Mouse (Mus musculus) heart, embryonic 15.5 days (tissue): ENCODE results near the gene Sipa1l3. TPM values are rescaled to one million over a fixed set of nuclear protein-coding genes. Genes with fewer than 3 reads are reported as not detected.

ENCODE experiments used
- ATAC-seq: fragments of 200-750 bp; cut with Nextera tagmentation; replicated peaks from 2 replicates; pipeline ENCODE4 v1.8.0; 2017; ENCODE audit warnings: low read depth, moderate TSS enrichment; ENCODE audit not compliant: insufficient number of reproducible peaks, insufficient read depth, low FRiP score
- H3K27ac ChIP-seq: fragments of 300-500 bp; sonication (generic); 2 replicates; pipeline ENCODE4 v1.5.1; 2015; ENCODE audit warnings: mild to moderate bottlenecking, inconsistent platforms
- H3K27me3 ChIP-seq: fragments of 300-500 bp; sonication (generic); 2 replicates; pipeline ENCODE4 v1.6.1; 2015; ENCODE audit warnings: inconsistent platforms
- H3K36me3 ChIP-seq: fragments of 300-500 bp; sonication (generic); 2 replicates; pipeline ENCODE4 v1.6.1; 2015; ENCODE audit warnings: mild to moderate bottlenecking, inconsistent platforms
- H3K4me1 ChIP-seq: fragments of 300-500 bp; sonication (generic); replicated peaks from 2 replicates; pipeline ENCODE4 v1.6.1; 2015; ENCODE audit warnings: inconsistent platforms
- H3K4me2 ChIP-seq: fragments of 300-500 bp; sonication (generic); 2 replicates; pipeline ENCODE4 v1.6.1; 2015; ENCODE audit warnings: inconsistent platforms, mild to moderate bottlenecking, moderate library complexity
- H3K4me3 ChIP-seq: fragments of 300-500 bp; sonication (generic); 2 replicates; pipeline ENCODE4 v1.5.1; 2015; ENCODE audit warnings: mild to moderate bottlenecking, inconsistent platforms
- H3K9ac ChIP-seq: fragments of 300-500 bp; sonication (generic); 2 replicates; pipeline ENCODE4 v1.6.1; 2015; ENCODE audit warnings: mild to moderate bottlenecking, inconsistent platforms
- H3K9me3 ChIP-seq: fragments of 300-500 bp; sonication (generic); replicated peaks from 2 replicates; pipeline ENCODE4 v1.6.1; 2016; ENCODE audit warnings: inconsistent platforms
- WGBS: fragments of 180-500 bp; shearing (Covaris S2); methylation state at CpG from one replicate; pipeline ENCODE4 v1.1.7; 2015; ENCODE audit warnings: mixed read lengths; 5-methylcytosine and 5-hydroxymethylcytosine counted together
- polyA plus RNA-seq: library from polyadenylated mRNA; unstranded; fragments of >200 nt; fragmentation: Nextera tagmentation; extraction: Ambion mirVana; gene quantifications from 2 replicates; pipeline ENCODE4 v1.2.1, GENCODE M21; 2015

Sipa1l3 gene
- polyA plus RNA-seq, 1 experiment from 2014 or later, result 2.2 TPM

GRCm38 (mm10) chr7:29505337-29506318, 12.8 kb downstream of the Sipa1l3 start:
- ATAC-seq, result 0 out of 2 replicates have a peak, but pooled peaks have one; percentile 16
- peaks cover 70% of the 10 kb centered on the region for H3K27me3 ChIP-seq
- no peak overlapping the region for H3K4me2 ChIP-seq

GRCm38 (mm10) chr7:29504683-29505290, 13.7 kb downstream of the Sipa1l3 start:
- peaks cover 14% of the 10 kb centered on the region for H3K4me1 ChIP-seq
- WGBS, result 62% methylated on average over 7 of the region's 7 CpGs
- H3K27me3 ChIP-seq, result peaks cover 65% of the 10 kb centered on the region
- no peak overlapping the region for H3K4me2 ChIP-seq
- no peaks in the 10 kb centered on the region for H3K9me3 ChIP-seq
- no peak overlapping the region for H3K27ac ChIP-seq
- no peak overlapping the region for H3K4me3 ChIP-seq
- H3K36me3 ChIP-seq, result no peaks in the 10 kb centered on the region
- ATAC-seq, result no peak
- H3K9ac ChIP-seq, result no peak overlapping the region

More at GRCm38 (mm10) chr7:29505337-29506318, 12.8 kb downstream of the Sipa1l3 start:
- peaks cover 14% of the 10 kb centered on the region for H3K4me1 ChIP-seq
- no peak overlapping the region for H3K27ac ChIP-seq
- no peaks in the 10 kb centered on the region for H3K9me3 ChIP-seq
- no peaks in the 10 kb centered on the region for H3K36me3 ChIP-seq
- WGBS, result 39% methylated on average over 18 of the region's 18 CpGs
- no peak overlapping the region for H3K9ac ChIP-seq
- no peak overlapping the region for H3K4me3 ChIP-seq

- Histone ChIP-seq H3K4me1 (peaks cover 14% of the 10 kb centered on the region), H3K36me3 (no peaks in the 10 kb centered on the region), H3K27me3 (peaks cover 62% of the 10 kb centered on the region), H3K9me3 (no peaks in the 10 kb centered on the region), H3K4me2 (no peak overlapping the region), H3K9ac (no peak overlapping the region), H3K4me3 (no peak overlapping the region), H3K27ac (no peak overlapping the region)
- 52% methylated on average over 6 of the region's 6 CpGs for WGBS
- ATAC-seq, result no peak
These were observed 14.8 kb downstream of the Sipa1l3 start for GRCm38 (mm10) chr7:29503616-29504015.

- WGBS, result 90% methylated on average over 9 of the region's 9 CpGs
- H3K27me3 ChIP-seq, result peaks cover 62% of the 10 kb centered on the region
These were observed 17.2 kb downstream of the Sipa1l3 start for GRCm38 (mm10) chr7:29501214-29501613.

GRCm38 (mm10) chr7:29499071-29499470, 19.4 kb downstream of the Sipa1l3 start:
- Histone ChIP-seq H3K27me3 (peaks cover 55% of the 10 kb centered on the region), H3K4me3 (no peak overlapping the region), H3K9me3 (no peaks in the 10 kb centered on the region), H3K27ac (no peak overlapping the region), H3K4me2 (no peak overlapping the region), H3K9ac (no peak overlapping the region), H3K36me3 (no peaks in the 10 kb centered on the region), H3K4me1 (peaks cover 11% of the 10 kb centered on the region)
- no peak for ATAC-seq
- WGBS, result 75% methylated on average over 6 of the region's 6 CpGs

More at GRCm38 (mm10) chr7:29501214-29501613, 17.2 kb downstream of the Sipa1l3 start:
- Histone ChIP-seq H3K4me2 (no peak overlapping the region), H3K9me3 (no peaks in the 10 kb centered on the region), H3K36me3 (no peaks in the 10 kb centered on the region), H3K4me1 (peaks cover 22% of the 10 kb centered on the region), H3K9ac (no peak overlapping the region), H3K27ac (no peak overlapping the region), H3K4me3 (no peak overlapping the region)
- ATAC-seq, result no peak

- Histone ChIP-seq H3K27ac (no peak overlapping the region), H3K4me1 (peaks cover 9% of the 10 kb centered on the region), H3K27me3 (peaks cover 61% of the 10 kb centered on the region), H3K4me3 (no peak overlapping the region), H3K4me2 (no peak overlapping the region), H3K9me3 (no peaks in the 10 kb centered on the region), H3K36me3 (no peaks in the 10 kb centered on the region), H3K9ac (no peak overlapping the region)
- ATAC-seq, result no peak
- WGBS, result 76% methylated on average over 10 of the region's 10 CpGs
These were observed 21.4 kb downstream of the Sipa1l3 start for GRCm38 (mm10) chr7:29496953-29497590.

GRCm38 (mm10) chr7:29496332-29496731, 22.1 kb downstream of the Sipa1l3 start:
- no peak overlapping the region for H3K9ac ChIP-seq
- no peak overlapping the region for H3K27ac ChIP-seq
- H3K9me3 ChIP-seq, result no peaks in the 10 kb centered on the region
- 66% methylated on average over 4 of the region's 4 CpGs for WGBS
- peaks cover 55% of the 10 kb centered on the region for H3K27me3 ChIP-seq
- no peak overlapping the region for H3K4me3 ChIP-seq
- no peak for ATAC-seq
- H3K4me2 ChIP-seq, result no peak overlapping the region
- H3K4me1 ChIP-seq, result peaks cover 9% of the 10 kb centered on the region
- no peaks in the 10 kb centered on the region for H3K36me3 ChIP-seq

GRCm38 (mm10) chr7:29495880-29496279, 22.6 kb downstream of the Sipa1l3 start:
- H3K27ac ChIP-seq, result no peak overlapping the region
- WGBS, result 75% methylated on average over 4 of the region's 4 CpGs
- H3K36me3 ChIP-seq, result no peaks in the 10 kb centered on the region
- no peak for ATAC-seq
- H3K9ac ChIP-seq, result no peak overlapping the region
- no peak overlapping the region for H3K4me3 ChIP-seq
- H3K27me3 ChIP-seq, result peaks cover 54% of the 10 kb centered on the region
- no peak overlapping the region for H3K4me2 ChIP-seq
- no peaks in the 10 kb centered on the region for H3K9me3 ChIP-seq
- H3K4me1 ChIP-seq, result peaks cover 9% of the 10 kb centered on the region

- WGBS, result 89% methylated on average over 11 of the region's 11 CpGs
- H3K4me3 ChIP-seq, result no peak overlapping the region
These were observed 23.6 kb downstream of the Sipa1l3 start for GRCm38 (mm10) chr7:29494854-29495253.

GRCm38 (mm10) chr7:29494015-29494414, 24.4 kb downstream of the Sipa1l3 start:
- Histone ChIP-seq H3K9me3 (no peaks in the 10 kb centered on the region), H3K4me2 (no peak overlapping the region), H3K9ac (no peak overlapping the region), H3K27ac (no peak overlapping the region), H3K36me3 (no peaks in the 10 kb centered on the region), H3K4me3 (no peak overlapping the region), H3K27me3 (peaks cover 65% of the 10 kb centered on the region), H3K4me1 (peaks cover 9% of the 10 kb centered on the region)
- no peak for ATAC-seq
- WGBS, result 80% methylated on average over 5 of the region's 5 CpGs

More at GRCm38 (mm10) chr7:29494854-29495253, 23.6 kb downstream of the Sipa1l3 start:
- no peaks in the 10 kb centered on the region for H3K9me3 ChIP-seq
- no peak overlapping the region for H3K9ac ChIP-seq
- H3K4me2 ChIP-seq, result no peak overlapping the region
- no peak for ATAC-seq
- peaks cover 59% of the 10 kb centered on the region for H3K27me3 ChIP-seq
- no peaks in the 10 kb centered on the region for H3K36me3 ChIP-seq
- H3K4me1 ChIP-seq, result peaks cover 9% of the 10 kb centered on the region
- no peak overlapping the region for H3K27ac ChIP-seq

- Histone ChIP-seq H3K4me1 (peaks cover 9% of the 10 kb centered on the region), H3K4me3 (no peak overlapping the region), H3K9me3 (no peaks in the 10 kb centered on the region), H3K27me3 (peaks cover 68% of the 10 kb centered on the region), H3K36me3 (no peaks in the 10 kb centered on the region), H3K27ac (no peak overlapping the region), H3K4me2 (no peak overlapping the region), H3K9ac (no peak overlapping the region)
- ATAC-seq, result no peak
- WGBS, result 70% methylated on average over 1 of the region's 1 CpGs
These were observed 25.4 kb downstream of the Sipa1l3 start for GRCm38 (mm10) chr7:29492992-29493391.
